Mouse (Mus musculus) hindbrain, embryonic 11.5 days (tissue): Measurements from ENCODE around the gene Ptgs2. TPM values are rescaled to one million over a fixed set of nuclear protein-coding genes. Genes with fewer than 3 reads are reported as not detected.

Source experiments
- ATAC-seq: fragments of 200-750 bp; cut with Nextera tagmentation; 2 replicates; pipeline ENCODE4 v1.8.0; 2017; ENCODE audit warnings: mild to moderate bottlenecking, moderate TSS enrichment, moderate library complexity; ENCODE audit not compliant: low FRiP score
- DNase-seq: peaks from one replicate; pipeline ENCODE4 v3.0.0-alpha.2; 2015; ENCODE audit warnings: low spot score
- H3K27ac ChIP-seq: fragments of 300-500 bp; sonication (generic); 2 replicates; pipeline ENCODE4 v1.5.1; 2014; ENCODE audit warnings: mild to moderate bottlenecking, low read depth, low read length
- H3K27me3 ChIP-seq: fragments of 300-500 bp; sonication (generic); 2 replicates; pipeline ENCODE4 v1.6.1; 2014; ENCODE audit warnings: mild to moderate bottlenecking, low read length, moderate library complexity, mixed read lengths; ENCODE audit not compliant: control insufficient read depth, insufficient read depth
- H3K36me3 ChIP-seq: fragments of 300-500 bp; sonication (generic); 2 replicates; pipeline ENCODE4 v1.6.1; 2014; ENCODE audit warnings: mild to moderate bottlenecking, low read length, moderate library complexity, mixed read lengths; ENCODE audit not compliant: control insufficient read depth, insufficient read depth
- H3K4me1 ChIP-seq: fragments of 300-500 bp; sonication (generic); replicated peaks from 2 replicates; pipeline ENCODE4 v1.6.1; 2014; ENCODE audit warnings: low read length, mixed read lengths; ENCODE audit not compliant: control insufficient read depth, insufficient read depth
- H3K4me2 ChIP-seq: fragments of 300-500 bp; sonication (generic); replicated peaks from 2 replicates; pipeline ENCODE4 v1.6.1; 2014; ENCODE audit warnings: mild to moderate bottlenecking, low read depth, low read length
- H3K4me3 ChIP-seq: fragments of 300-500 bp; sonication (generic); 2 replicates; pipeline ENCODE4 v1.5.1; 2014; ENCODE audit warnings: low read depth, low read length
- H3K9ac ChIP-seq: fragments of 300-500 bp; sonication (generic); 2 replicates; pipeline ENCODE4 v1.6.1; 2014; ENCODE audit warnings: low read depth, low read length
- H3K9me3 ChIP-seq: fragments of 300-500 bp; sonication (generic); 2 replicates; pipeline ENCODE4 v1.6.1; 2016; ENCODE audit warnings: low read length; ENCODE audit not compliant: control insufficient read depth
- WGBS: fragments of 180-500 bp; shearing (Covaris S2); extraction: QIAGEN DNeasy Blood & Tissue Kit; methylation state at CpG from one replicate; pipeline ENCODE4 v1.1.7; 2014; 5-methylcytosine and 5-hydroxymethylcytosine counted together
- polyA plus RNA-seq: library from polyadenylated mRNA; unstranded; fragments of >200 nt; fragmentation: Nextera tagmentation; extraction: Ambion mirVana; gene quantifications from 2 replicates; pipeline ENCODE4 v1.2.1, GENCODE M21; 2014

Gene Ptgs2
- polyA plus RNA-seq, 1 experiment from 2014 or later = 0.19 TPM

GRCm38 (mm10) chr1:150099374-150099773 lies 457 bp upstream of the Ptgs2 start:
- H3K36me3 ChIP-seq = no peaks in the 10 kb centered on the region
- no peak overlapping the region for H3K9ac ChIP-seq
- H3K27ac ChIP-seq = no peak overlapping the region
- no peak; the same call in 1 of the 2 replicates for ATAC-seq
- H3K27me3 ChIP-seq = no peaks in the 10 kb centered on the region
- H3K9me3 ChIP-seq = no peaks in the 10 kb centered on the region
- H3K4me1 ChIP-seq = no peaks in the 10 kb centered on the region
- no peak for DNase-seq
- peak overlapping the region; percentile 35 for H3K4me3 ChIP-seq
- H3K4me2 ChIP-seq = peak overlapping the region; percentile 65
- WGBS = 1% methylated on average over 9 of the region's 9 CpGs

GRCm38 (mm10) chr1:150104228-150104720 lies 4.4 kb downstream of the Ptgs2 start:
- Histone ChIP-seq H3K9ac (no peak overlapping the region), H3K4me1 (no peaks in the 10 kb centered on the region), H3K9me3 (no peaks in the 10 kb centered on the region), H3K36me3 (no peaks in the 10 kb centered on the region), H3K4me2 (no peak overlapping the region), H3K27ac (no peak overlapping the region), H3K27me3 (no peaks in the 10 kb centered on the region), H3K4me3 (no peak overlapping the region)
- WGBS = 90% methylated on average over 6 of the region's 6 CpGs
- no peak for DNase-seq
- no peak for ATAC-seq

GRCm38 (mm10) chr1:150106736-150107135 lies 6.9 kb downstream of the Ptgs2 start:
- Histone ChIP-seq H3K9me3 (no peaks in the 10 kb centered on the region), H3K4me1 (no peaks in the 10 kb centered on the region), H3K4me2 (no peak overlapping the region), H3K36me3 (no peaks in the 10 kb centered on the region), H3K4me3 (no peak overlapping the region), H3K27ac (no peak overlapping the region), H3K9ac (no peak overlapping the region), H3K27me3 (no peaks in the 10 kb centered on the region)
- 90% methylated on average over 7 of the region's 7 CpGs for WGBS
- DNase-seq (no peak), ATAC-seq (no peak)

GRCm38 (mm10) chr1:150109591-150109990 lies 9.8 kb downstream of the Ptgs2 start:
- Histone ChIP-seq H3K9me3 (no peaks in the 10 kb centered on the region), H3K36me3 (no peaks in the 10 kb centered on the region), H3K9ac (no peak overlapping the region), H3K27ac (no peak overlapping the region), H3K27me3 (no peaks in the 10 kb centered on the region), H3K4me1 (no peaks in the 10 kb centered on the region), H3K4me3 (no peak overlapping the region), H3K4me2 (no peak overlapping the region)
- ATAC-seq = no peak
- 76% methylated on average over 2 of the region's 2 CpGs for WGBS
- DNase-seq = no peak

GRCm38 (mm10) chr1:150115352-150115751 lies 15.5 kb downstream of the Ptgs2 start:
- ATAC-seq (no peak), DNase-seq (no peak)
- Histone ChIP-seq H3K27ac (no peak overlapping the region), H3K9me3 (no peaks in the 10 kb centered on the region), H3K36me3 (no peaks in the 10 kb centered on the region), H3K9ac (no peak overlapping the region), H3K4me3 (no peak overlapping the region), H3K4me1 (no peaks in the 10 kb centered on the region), H3K27me3 (no peaks in the 10 kb centered on the region), H3K4me2 (no peak overlapping the region)
- 71% methylated on average over 7 of the region's 7 CpGs for WGBS

GRCm38 (mm10) chr1:150118352-150118751 lies 18.5 kb downstream of the Ptgs2 start:
- Histone ChIP-seq H3K9ac (no peak overlapping the region), H3K4me2 (no peak overlapping the region), H3K9me3 (no peaks in the 10 kb centered on the region), H3K4me3 (no peak overlapping the region), H3K27me3 (no peaks in the 10 kb centered on the region), H3K27ac (no peak overlapping the region), H3K36me3 (no peaks in the 10 kb centered on the region), H3K4me1 (no peaks in the 10 kb centered on the region)
- DNase-seq (no peak), ATAC-seq (no peak)
- 87% methylated on average over 5 of the region's 5 CpGs for WGBS

GRCm38 (mm10) chr1:150125568-150125967 lies 25.7 kb downstream of the Ptgs2 start:
- H3K4me3 ChIP-seq = no peak overlapping the region
- DNase-seq = no peak
- ATAC-seq = no peak

GRCm38 (mm10) chr1:150130070-150130469 lies 30.2 kb downstream of the Ptgs2 start:
- 87% methylated on average over 6 of the region's 6 CpGs for WGBS
- H3K9me3 ChIP-seq = no peaks in the 10 kb centered on the region
- H3K4me2 ChIP-seq = no peak overlapping the region
- H3K27ac ChIP-seq = no peak overlapping the region
- ATAC-seq = no peak
- H3K9ac ChIP-seq = no peak overlapping the region
- H3K4me3 ChIP-seq = no peak overlapping the region
- DNase-seq = no peak
- H3K27me3 ChIP-seq = no peaks in the 10 kb centered on the region
- no peaks in the 10 kb centered on the region for H3K36me3 ChIP-seq
- H3K4me1 ChIP-seq = no peaks in the 10 kb centered on the region

More at GRCm38 (mm10) chr1:150125568-150125967, 25.7 kb downstream of the Ptgs2 start:
- Histone ChIP-seq H3K36me3 (no peaks in the 10 kb centered on the region), H3K9ac (no peak overlapping the region), H3K27me3 (no peaks in the 10 kb centered on the region), H3K4me2 (no peak overlapping the region), H3K4me1 (no peaks in the 10 kb centered on the region), H3K27ac (no peak overlapping the region), H3K9me3 (no peaks in the 10 kb centered on the region)
- WGBS = 100% methylated on average over 2 of the region's 2 CpGs

- ATAC-seq (no peak), DNase-seq (no peak)
- H3K4me1 ChIP-seq = no peaks in the 10 kb centered on the region
- no peak overlapping the region for H3K4me2 ChIP-seq
- no peaks in the 10 kb centered on the region for H3K36me3 ChIP-seq
- no peaks in the 10 kb centered on the region for H3K27me3 ChIP-seq
- 86% methylated on average over 5 of the region's 5 CpGs for WGBS
- H3K27ac ChIP-seq = no peak overlapping the region
- no peaks in the 10 kb centered on the region for H3K9me3 ChIP-seq
- no peak overlapping the region for H3K9ac ChIP-seq
- H3K4me3 ChIP-seq = no peak overlapping the region
Observed at GRCm38 (mm10) chr1:150130586-150131275, 30.9 kb downstream of the Ptgs2 start.
